Mouse (Mus musculus) heart, embryonic 15.5 days (tissue): Measurements from ENCODE around the gene Dnaaf3. TPM values are rescaled to one million over a fixed set of nuclear protein-coding genes. Genes with fewer than 3 reads are reported as not detected.

ENCODE experiments used
- ATAC-seq: fragments of 200-750 bp; cut with Nextera tagmentation; replicated peaks from 2 replicates; pipeline ENCODE4 v1.8.0; 2017; ENCODE audit warnings: low read depth, moderate TSS enrichment; ENCODE audit not compliant: insufficient number of reproducible peaks, insufficient read depth, low FRiP score
- H3K27ac ChIP-seq: fragments of 300-500 bp; sonication (generic); 2 replicates; pipeline ENCODE4 v1.5.1; 2015; ENCODE audit warnings: mild to moderate bottlenecking, inconsistent platforms
- H3K27me3 ChIP-seq: fragments of 300-500 bp; sonication (generic); 2 replicates; pipeline ENCODE4 v1.6.1; 2015; ENCODE audit warnings: inconsistent platforms
- H3K36me3 ChIP-seq: fragments of 300-500 bp; sonication (generic); 2 replicates; pipeline ENCODE4 v1.6.1; 2015; ENCODE audit warnings: mild to moderate bottlenecking, inconsistent platforms
- H3K4me1 ChIP-seq: fragments of 300-500 bp; sonication (generic); replicated peaks from 2 replicates; pipeline ENCODE4 v1.6.1; 2015; ENCODE audit warnings: inconsistent platforms
- H3K4me2 ChIP-seq: fragments of 300-500 bp; sonication (generic); 2 replicates; pipeline ENCODE4 v1.6.1; 2015; ENCODE audit warnings: inconsistent platforms, mild to moderate bottlenecking, moderate library complexity
- H3K4me3 ChIP-seq: fragments of 300-500 bp; sonication (generic); 2 replicates; pipeline ENCODE4 v1.5.1; 2015; ENCODE audit warnings: mild to moderate bottlenecking, inconsistent platforms
- H3K9ac ChIP-seq: fragments of 300-500 bp; sonication (generic); 2 replicates; pipeline ENCODE4 v1.6.1; 2015; ENCODE audit warnings: mild to moderate bottlenecking, inconsistent platforms
- H3K9me3 ChIP-seq: fragments of 300-500 bp; sonication (generic); replicated peaks from 2 replicates; pipeline ENCODE4 v1.6.1; 2016; ENCODE audit warnings: inconsistent platforms
- WGBS: fragments of 180-500 bp; shearing (Covaris S2); methylation state at CpG from one replicate; pipeline ENCODE4 v1.1.7; 2015; ENCODE audit warnings: mixed read lengths; 5-methylcytosine and 5-hydroxymethylcytosine counted together
- microRNA-seq: library from miRNA; unstranded; fragments of <30 nt; microRNA quantifications from one replicate; pipeline ENCODE4, GENCODE M21; 2016
- polyA plus RNA-seq: library from polyadenylated mRNA; unstranded; fragments of >200 nt; fragmentation: Nextera tagmentation; extraction: Ambion mirVana; gene quantifications from 2 replicates; pipeline ENCODE4 v1.2.1, GENCODE M21; 2015

Gene Dnaaf3
- polyA plus RNA-seq, 1 experiment from 2014 or later = 0.96 TPM

DNA sequence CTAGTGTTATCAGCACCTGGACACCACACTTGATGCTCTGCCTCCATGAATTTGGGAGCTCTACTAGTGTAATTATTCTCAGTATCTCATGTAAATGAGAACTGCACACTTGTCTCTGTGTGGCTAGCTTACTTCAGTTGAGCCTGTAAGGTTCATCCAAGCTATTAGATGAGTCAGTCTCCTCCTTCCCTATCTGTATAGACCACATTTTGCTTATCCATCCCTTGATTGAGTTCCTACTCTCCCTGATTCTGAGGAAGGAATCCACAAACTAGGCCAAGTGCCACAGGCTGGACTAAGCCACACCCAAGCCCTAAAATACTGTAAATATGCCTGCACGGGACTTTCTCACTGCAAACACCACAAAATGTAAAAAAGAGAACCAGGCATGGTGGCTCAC, 38.3 kb downstream of the Dnaaf3 start:
- Histone ChIP-seq H3K27ac (no peak overlapping the region), H3K4me3 (no peak overlapping the region), H3K9ac (no peak overlapping the region), H3K4me1 (peaks cover 46% of the 10 kb centered on the region), H3K4me2 (no peak overlapping the region), H3K27me3 (no peaks in the 10 kb centered on the region), H3K36me3 (peaks cover 23% of the 10 kb centered on the region; the same call in 1 of the 2 replicates), H3K9me3 (no peaks in the 10 kb centered on the region)
- ATAC-seq = no peak
- 61% methylated on average over 1 of the region's 1 CpGs for WGBS

GRCm38 (mm10) chr7:4492284-4493224, 39.7 kb downstream of the Dnaaf3 start:
- WGBS = 66% methylated on average over 13 of the region's 13 CpGs
- no peaks in the 10 kb centered on the region for H3K9me3 ChIP-seq
- 0 out of 2 replicates have a peak overlapping the region, but pooled peaks have one; percentile 1 for H3K9ac ChIP-seq
- peak overlapping the region; percentile 75 for H3K27ac ChIP-seq
- no peak overlapping the region for H3K4me3 ChIP-seq
- H3K4me2 ChIP-seq = no peak overlapping the region
- ATAC-seq = no peak
- H3K36me3 ChIP-seq = peaks cover 36% of the 10 kb centered on the region; the same call in 1 of the 2 replicates
- H3K4me1 ChIP-seq = peaks cover 32% of the 10 kb centered on the region
- H3K27me3 ChIP-seq = no peaks in the 10 kb centered on the region

- 56% methylated on average over 6 of the region's 6 CpGs for WGBS
- H3K4me3 ChIP-seq = no peak overlapping the region
- H3K27me3 ChIP-seq = no peaks in the 10 kb centered on the region
- H3K9me3 ChIP-seq = no peaks in the 10 kb centered on the region
- peaks cover 36% of the 10 kb centered on the region; the same call in 1 of the 2 replicates for H3K36me3 ChIP-seq
- peaks cover 25% of the 10 kb centered on the region for H3K4me1 ChIP-seq
- peak; percentile 78 for ATAC-seq
- H3K4me2 ChIP-seq = no peak overlapping the region
- no peak overlapping the region for H3K9ac ChIP-seq
- H3K27ac ChIP-seq = peak overlapping the region; percentile 75
These were observed 40.9 kb downstream of the Dnaaf3 start for GRCm38 (mm10) chr7:4491308-4491707.

DNA sequence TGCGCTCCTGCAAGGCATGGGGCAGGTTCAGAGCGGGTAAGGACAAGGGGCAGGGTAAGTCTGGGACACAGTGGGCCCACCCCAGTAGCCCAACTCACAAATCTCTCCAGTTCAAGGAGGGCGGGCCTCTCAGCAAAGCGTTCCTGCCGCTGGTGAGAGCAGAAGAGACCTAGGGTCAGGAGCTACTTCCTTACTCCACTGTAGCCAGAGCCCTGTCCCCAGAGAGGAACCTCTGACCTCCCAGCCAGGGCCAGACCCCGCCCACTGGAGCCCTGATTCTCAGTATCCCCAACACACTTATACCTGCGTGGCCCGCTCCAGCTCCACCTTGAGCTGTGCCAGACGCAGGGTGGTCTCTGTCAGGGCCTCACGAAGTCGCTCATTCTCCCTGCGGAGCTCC, 50.0 kb downstream of the Dnaaf3 start:
- H3K27ac ChIP-seq = no peak overlapping the region
- no peak overlapping the region for H3K9ac ChIP-seq
- ATAC-seq = no peak
- no peak overlapping the region for H3K4me3 ChIP-seq
- WGBS = 78% methylated on average over 12 of the region's 12 CpGs
- H3K4me1 ChIP-seq = peaks cover 17% of the 10 kb centered on the region
- no peaks in the 10 kb centered on the region for H3K9me3 ChIP-seq
- H3K36me3 ChIP-seq = peaks cover 60% of the 10 kb centered on the region
- H3K4me2 ChIP-seq = no peak overlapping the region
- H3K27me3 ChIP-seq = 0 out of 2 replicates have a peak, but pooled peaks cover 1% of the 10 kb centered on the region

DNA sequence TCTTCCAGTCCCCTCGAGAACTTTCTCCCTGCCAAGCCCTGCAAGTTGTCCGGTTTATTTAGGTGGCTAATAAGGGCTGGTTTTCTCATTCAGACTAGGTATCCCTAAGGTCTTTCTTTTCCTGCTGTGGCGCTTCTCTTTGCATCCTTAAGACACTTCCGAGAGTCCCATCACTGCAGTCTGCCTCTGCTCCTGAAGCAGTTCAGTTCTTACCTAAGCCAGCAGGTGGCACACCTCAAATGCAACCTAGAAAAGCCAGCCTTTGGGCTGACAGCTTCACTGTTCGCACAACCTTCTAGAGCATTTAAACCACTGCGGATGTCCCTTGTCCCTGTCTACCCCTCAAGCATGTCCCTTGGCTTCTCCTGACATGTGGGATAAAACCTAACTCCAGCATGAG, 52.6 kb downstream of the Dnaaf3 start:
- 30% methylated on average over 6 of the region's 6 CpGs for WGBS
- H3K4me2 ChIP-seq = peak overlapping the region; percentile 77; the same call in 1 of the 2 replicates
- peak overlapping the region; percentile 54; the same call in 1 of the 2 replicates for H3K4me3 ChIP-seq

GRCm38 (mm10) chr7:4478796-4479291, 53.4 kb downstream of the Dnaaf3 start:
- H3K4me3 ChIP-seq = peak overlapping the region; percentile 54
- H3K9ac ChIP-seq = peak overlapping the region; percentile 55
- peak overlapping the region; percentile 77 for H3K4me2 ChIP-seq
- peak overlapping the region; percentile 93 for H3K27ac ChIP-seq
- H3K27me3 ChIP-seq = 0 out of 2 replicates have a peak, but pooled peaks cover 3% of the 10 kb centered on the region
- 6% methylated on average over 16 of the region's 16 CpGs for WGBS
- peaks cover 21% of the 10 kb centered on the region for H3K4me1 ChIP-seq
- no peaks in the 10 kb centered on the region for H3K9me3 ChIP-seq
- peaks cover 31% of the 10 kb centered on the region for H3K36me3 ChIP-seq
- ATAC-seq = no peak

More for the DNA sequence above, 52.6 kb downstream of the Dnaaf3 start:
- Histone ChIP-seq H3K9ac (no peak overlapping the region), H3K9me3 (no peaks in the 10 kb centered on the region), H3K4me1 (peaks cover 18% of the 10 kb centered on the region), H3K27me3 (0 out of 2 replicates have a peak, but pooled peaks cover 3% of the 10 kb centered on the region), H3K27ac (peak overlapping the region; percentile 93; the same call in 1 of the 2 replicates), H3K36me3 (peaks cover 40% of the 10 kb centered on the region)
- no peak for ATAC-seq

DNA sequence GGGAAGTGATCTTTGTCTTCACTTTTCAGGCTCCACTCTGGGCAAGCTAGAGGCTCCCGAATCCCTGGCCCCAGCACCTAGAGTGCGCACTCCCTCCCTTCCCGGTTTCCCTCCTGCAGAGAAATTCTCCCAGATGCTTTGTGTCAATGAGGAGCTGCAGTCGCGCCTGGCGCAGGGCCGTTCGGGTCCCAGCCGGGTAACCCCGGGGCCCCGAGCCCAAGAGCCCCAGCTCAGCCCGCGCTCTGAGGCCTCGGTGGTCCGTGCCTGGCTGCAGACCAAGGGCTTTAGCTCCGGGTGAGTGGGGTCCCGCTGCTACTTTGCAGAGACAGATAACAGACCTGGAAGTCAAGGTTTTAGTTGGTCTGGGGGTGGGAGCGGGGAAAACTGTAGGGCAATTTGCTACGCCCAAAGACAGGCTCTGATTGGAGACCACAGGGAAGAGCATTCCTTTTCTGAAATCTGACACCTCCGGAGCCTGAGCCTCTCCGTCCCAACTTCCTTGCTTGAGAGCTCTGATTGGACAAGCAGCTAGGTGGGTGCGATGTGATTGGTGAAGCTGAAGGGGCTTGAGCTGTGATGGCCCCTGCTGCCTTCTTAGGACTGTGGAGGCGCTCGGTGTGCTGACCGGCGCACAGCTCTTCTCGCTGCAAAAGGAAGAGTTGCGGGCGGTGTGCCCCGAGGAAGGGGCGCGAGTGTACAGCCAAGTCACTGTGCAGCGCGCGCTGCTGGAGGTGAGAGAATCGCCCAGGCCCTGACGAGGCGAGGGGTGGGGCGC, 54.0 kb downstream of the Dnaaf3 start:
- Histone ChIP-seq H3K4me2 (peak overlapping the region; percentile 77), H3K4me1 (peaks cover 22% of the 10 kb centered on the region), H3K9ac (peak overlapping the region; percentile 55), H3K27ac (peak overlapping the region; percentile 93), H3K27me3 (peaks cover 7% of the 10 kb centered on the region), H3K4me3 (peak overlapping the region; percentile 54), H3K9me3 (no peaks in the 10 kb centered on the region), H3K36me3 (peaks cover 25% of the 10 kb centered on the region)
- 2% methylated on average over 39 of the region's 39 CpGs for WGBS
- ATAC-seq = peak; percentile 94

- 7% methylated on average over 19 of the region's 19 CpGs for WGBS
- H3K27ac ChIP-seq = no peak overlapping the region
- H3K9ac ChIP-seq = no peak overlapping the region
- peak overlapping the region; percentile 12; the same call in 1 of the 2 replicates for H3K4me3 ChIP-seq
- ATAC-seq = no peak
- H3K27me3 ChIP-seq = peaks cover 39% of the 10 kb centered on the region
- H3K36me3 ChIP-seq = no peaks in the 10 kb centered on the region
- H3K4me2 ChIP-seq = peak overlapping the region; percentile 39
- no peaks in the 10 kb centered on the region for H3K9me3 ChIP-seq
- H3K4me1 ChIP-seq = peaks cover 26% of the 10 kb centered on the region
These were observed 58.3 kb downstream of the Dnaaf3 start for GRCm38 (mm10) chr7:4473940-4474339.

Small RNAs within 50 kb of the gene (microRNA-seq; reads per million reads assigned to microRNA genes)
- not detected for gene Gm23577

Other genes with a start within 250 kb of the Dnaaf3 start
- 0.08 and 0.13 TPM in 2 replicates for gene Ncr1, start 194.7 kb downstream of the Dnaaf3 start, polyA plus RNA-seq
- 0.18 and 0.48 TPM in 2 replicates for gene Gp6, start 134.7 kb downstream of the Dnaaf3 start, polyA plus RNA-seq
- 26.1 and 27.9 TPM in 2 replicates for gene Rdh13, start 86.8 kb downstream of the Dnaaf3 start, polyA plus RNA-seq
- 4.8 TPM in 2 replicates for gene Eps8l1, start 71.8 kb downstream of the Dnaaf3 start, polyA plus RNA-seq
- gene Ppp1r12c, start 30.8 kb downstream of the Dnaaf3 start, polyA plus RNA-seq = 32.5 and 43.7 TPM in 2 replicates
- 255 and 278 TPM in 2 replicates for gene Tnnt1, start 16.1 kb downstream of the Dnaaf3 start, polyA plus RNA-seq
- gene Tnni3, start 8.2 kb downstream of the Dnaaf3 start, polyA plus RNA-seq = 2,753 and 3,427 TPM in 2 replicates
- gene Syt5, start 15.1 kb upstream of the Dnaaf3 start, polyA plus RNA-seq = 1.3 and 2.0 TPM in 2 replicates
- gene Ptprh, start 71.6 kb upstream of the Dnaaf3 start, polyA plus RNA-seq = not detected in 2 replicates
- gene Tmem86b, start 99.0 kb upstream of the Dnaaf3 start, polyA plus RNA-seq = 1.5 and 1.6 TPM in 2 replicates
- 6.2 and 8.2 TPM in 2 replicates for gene Ppp6r1, start 126.6 kb upstream of the Dnaaf3 start, polyA plus RNA-seq
- 71.7 and 81.2 TPM in 2 replicates for gene Hspbp1, start 152.6 kb upstream of the Dnaaf3 start, polyA plus RNA-seq
- 0.79 TPM in 2 replicates for gene Brsk1, start 158.2 kb upstream of the Dnaaf3 start, polyA plus RNA-seq
- 0.11 TPM in 1 of 2 replicates, not detected in the other for gene Tmem150b, start 192.8 kb upstream of the Dnaaf3 start, polyA plus RNA-seq
- 47.8 and 59.4 TPM in 2 replicates for gene Kmt5c, start 207.7 kb upstream of the Dnaaf3 start, polyA plus RNA-seq
- gene Cox6b2, start 220.6 kb upstream of the Dnaaf3 start, polyA plus RNA-seq = 34.9 and 35.6 TPM in 2 replicates
- gene Fam71e2, start 238.8 kb upstream of the Dnaaf3 start, polyA plus RNA-seq = not detected in 2 replicates